Mouse (Mus musculus) liver, embryonic 14.5 days (tissue): ENCODE data around the gene Cdyl2.

Experiments used
- CTCF ChIP-seq: IDR thresholded peaks from 2 replicates; pipeline ENCODE4 v1.5.1; 2016; ENCODE audit warnings: antibody characterized with exemption, low read depth, control low read depth
- EP300 ChIP-seq: IDR thresholded peaks from 2 replicates; pipeline ENCODE4 v1.6.1; 2016; ENCODE audit warnings: antibody characterized with exemption, low read depth

GRCm38 (mm10) chr8:116676174-116676573 lies 56.6 kb downstream of the Cdyl2 start:
- TF ChIP-seq CTCF (no peak), EP300 (no peak)
